Mouse (Mus musculus) olfactory bulb, adult 2 months (tissue): ENCODE data around the gene Efcab6.

Experiments used
- CTCF ChIP-seq: fragments of 200-500 bp; IDR thresholded peaks from 2 replicates; pipeline ENCODE4 v1.5.1; 2012; ENCODE audit warnings: low read depth, mild to moderate bottlenecking, low read length, moderate library complexity; ENCODE audit not compliant: insufficient read depth
- POLR2A ChIP-seq: fragments of 200-500 bp; IDR thresholded peaks from 2 replicates; pipeline ENCODE4 v1.6.1; 2012; ENCODE audit warnings: mild to moderate bottlenecking, low read depth, low read length, moderate library complexity; ENCODE audit not compliant: insufficient read depth

- no peak for TF ChIP-seq CTCF
- TF ChIP-seq POLR2A = no peak
These were observed 217.7 kb downstream of the Efcab6 start for GRCm38 (mm10) chr15:83847512-83847911.
